Mouse (Mus musculus) hindbrain, postnatal 0 days (tissue): ENCODE measurements around the gene Fam168a. TPM values are rescaled to one million over a fixed set of nuclear protein-coding genes. Genes with fewer than 3 reads are reported as not detected.

ENCODE experiments used
- ATAC-seq: fragments of 200-750 bp; cut with Nextera tagmentation; 2 replicates; pipeline ENCODE4 v1.8.0; 2017; ENCODE audit warnings: mild to moderate bottlenecking, moderate TSS enrichment, moderate library complexity
- DNase-seq: peaks from one replicate; pipeline ENCODE4 v3.0.0-alpha.2; 2015; ENCODE audit warnings: low spot score
- H3K27ac ChIP-seq: fragments of 300-500 bp; sonication (generic); 2 replicates; pipeline ENCODE4 v1.5.1; 2014; ENCODE audit warnings: mild to moderate bottlenecking
- H3K27me3 ChIP-seq: fragments of 300-500 bp; sonication (generic); 2 replicates; pipeline ENCODE4 v1.6.1; 2014; ENCODE audit warnings: low read length, mixed read lengths; ENCODE audit not compliant: insufficient read depth
- H3K36me3 ChIP-seq: fragments of 300-500 bp; sonication (generic); 2 replicates; pipeline ENCODE4 v1.6.1; 2014; ENCODE audit warnings: low read length, mixed read lengths; ENCODE audit not compliant: insufficient read depth
- H3K4me1 ChIP-seq: fragments of 300-500 bp; sonication (generic); 2 replicates; pipeline ENCODE4 v1.6.1; 2014; ENCODE audit warnings: antibody characterized with exemption, low read length, mixed read lengths; ENCODE audit not compliant: insufficient read depth
- H3K4me2 ChIP-seq: fragments of 300-500 bp; sonication (generic); 2 replicates; pipeline ENCODE4 v1.6.1; 2014; ENCODE audit warnings: low read depth, mild to moderate bottlenecking, low read length, moderate library complexity, mixed read lengths
- H3K4me3 ChIP-seq: fragments of 300-500 bp; sonication (generic); 2 replicates; pipeline ENCODE4 v1.5.1; 2014; ENCODE audit warnings: low read length
- H3K9ac ChIP-seq: fragments of 300-500 bp; sonication (generic); replicated peaks from 2 replicates; pipeline ENCODE4 v1.6.1; 2014; ENCODE audit warnings: mild to moderate bottlenecking, low read length, moderate library complexity, mixed read lengths
- H3K9me3 ChIP-seq: fragments of 300-500 bp; sonication (generic); 2 replicates; pipeline ENCODE4 v1.6.1; 2016; ENCODE audit warnings: low read length, mixed read lengths
- CTCF ChIP-seq: IDR thresholded peaks from 2 replicates; pipeline ENCODE4 v1.5.1; 2016; ENCODE audit warnings: antibody characterized with exemption, control low read depth, low read depth
- WGBS: fragments of 180-500 bp; shearing (Covaris S2); extraction: QIAGEN DNeasy Blood & Tissue Kit; methylation state at CpG from one replicate; pipeline ENCODE4 v1.1.7; 2014; 5-methylcytosine and 5-hydroxymethylcytosine counted together
- polyA plus RNA-seq: library from polyadenylated mRNA; unstranded; fragments of >200 nt; fragmentation: Nextera tagmentation; extraction: Ambion mirVana; gene quantifications from 2 replicates; pipeline ENCODE4 v1.2.1, GENCODE M21; 2015
- total RNA-seq: library from RNA; depleted of rRNA; stranded (reverse); fragments of >200 nt; gene quantifications from 2 replicates; pipeline ENCODE4 v1.2.3, GENCODE M21; 2014

The Fam168a gene
- total and polyA plus RNA-seq, 2 experiments from 2014 or later, result 116 to 162 TPM

- Histone ChIP-seq H3K4me1 (no peaks in the 10 kb centered on the region), H3K9me3 (no peaks in the 10 kb centered on the region), H3K27me3 (no peaks in the 10 kb centered on the region), H3K9ac (no peak overlapping the region), H3K4me3 (no peak overlapping the region), H3K4me2 (no peak overlapping the region), H3K27ac (no peak overlapping the region), H3K36me3 (no peaks in the 10 kb centered on the region)
- DNase-seq (no peak), ATAC-seq (no peak)
- 47% methylated on average over 8 of the region's 8 CpGs for WGBS
- TF ChIP-seq CTCF, result no peak
Observed at GRCm38 (mm10) chr7:100699771-100700770, 6.4 kb upstream of the Fam168a start.

- H3K27ac ChIP-seq, result peak overlapping the region; percentile 99
- no peaks in the 10 kb centered on the region for H3K9me3 ChIP-seq
- H3K4me2 ChIP-seq, result peak overlapping the region; percentile 77
- H3K36me3 ChIP-seq, result no peaks in the 10 kb centered on the region
- peaks cover 6% of the 10 kb centered on the region; the same call in 1 of the 2 replicates for H3K4me1 ChIP-seq
- ATAC-seq, result no peak; the same call in 1 of the 2 replicates
- TF ChIP-seq CTCF, result no peak
- under 1% methylated on average over 23 of the region's 23 CpGs for WGBS
- DNase-seq, result peak; percentile 44
- peak overlapping the region; percentile 94 for H3K4me3 ChIP-seq
- no peaks in the 10 kb centered on the region for H3K27me3 ChIP-seq
- H3K9ac ChIP-seq, result peak overlapping the region; percentile 96
Observed at GRCm38 (mm10) chr7:100706883-100707480, 547 bp downstream of the Fam168a start.

GRCm38 (mm10) chr7:100718741-100719140 is 12.3 kb downstream of the Fam168a start:
- ATAC-seq (no peak), DNase-seq (no peak)
- H3K27me3 ChIP-seq, result no peaks in the 10 kb centered on the region

GRCm38 (mm10) chr7:100722268-100722667 is 15.8 kb downstream of the Fam168a start:
- Histone ChIP-seq H3K4me2 (no peak overlapping the region), H3K36me3 (no peaks in the 10 kb centered on the region), H3K27me3 (no peaks in the 10 kb centered on the region), H3K9ac (no peak overlapping the region), H3K4me1 (0 out of 2 replicates have a peak, but pooled peaks cover 4% of the 10 kb centered on the region), H3K4me3 (no peak overlapping the region), H3K27ac (peak overlapping the region; percentile 15; the same call in 1 of the 2 replicates), H3K9me3 (no peaks in the 10 kb centered on the region)
- no peak for TF ChIP-seq CTCF
- ATAC-seq (peak; percentile 49; the same call in 1 of the 2 replicates), DNase-seq (peak; percentile 48)
- whole genome bisulfite sequencing, result 33% methylated on average over 6 of the region's 6 CpGs

More at GRCm38 (mm10) chr7:100718741-100719140, 12.3 kb downstream of the Fam168a start:
- H3K4me3 ChIP-seq, result no peak overlapping the region
- H3K36me3 ChIP-seq, result no peaks in the 10 kb centered on the region
- H3K4me2 ChIP-seq, result no peak overlapping the region
- H3K9me3 ChIP-seq, result no peaks in the 10 kb centered on the region
- 65% methylated on average over 5 of the region's 5 CpGs for WGBS
- H3K4me1 ChIP-seq, result 0 out of 2 replicates have a peak, but pooled peaks cover 4% of the 10 kb centered on the region
- no peak overlapping the region for H3K9ac ChIP-seq
- TF ChIP-seq CTCF, result no peak
- no peak overlapping the region for H3K27ac ChIP-seq

GRCm38 (mm10) chr7:100723453-100724294 is 17.2 kb downstream of the Fam168a start:
- ATAC-seq, result no peak
- 13% methylated on average over 12 of the region's 12 CpGs for WGBS
- Histone ChIP-seq H3K4me3 (no peak overlapping the region), H3K27ac (peak overlapping the region; percentile 28), H3K9me3 (no peaks in the 10 kb centered on the region), H3K9ac (no peak overlapping the region; the same call in 1 of the 2 replicates), H3K4me1 (0 out of 2 replicates have a peak, but pooled peaks cover 4% of the 10 kb centered on the region), H3K36me3 (no peaks in the 10 kb centered on the region), H3K4me2 (0 out of 2 replicates have a peak overlapping the region, but pooled peaks have one; percentile 11), H3K27me3 (no peaks in the 10 kb centered on the region)
- DNase-seq, result no peak
- no peak for TF ChIP-seq CTCF

GRCm38 (mm10) chr7:100727538-100728085 is 21.2 kb downstream of the Fam168a start:
- TF ChIP-seq CTCF, result no peak
- 73% methylated on average over 2 of the region's 2 CpGs for WGBS
- no peaks in the 10 kb centered on the region for H3K36me3 ChIP-seq
- no peak for ATAC-seq
- no peak for DNase-seq
- no peaks in the 10 kb centered on the region for H3K9me3 ChIP-seq
- no peak overlapping the region for H3K4me2 ChIP-seq
- no peak overlapping the region for H3K27ac ChIP-seq
- H3K4me1 ChIP-seq, result 0 out of 2 replicates have a peak, but pooled peaks cover 4% of the 10 kb centered on the region
- no peaks in the 10 kb centered on the region for H3K27me3 ChIP-seq
- H3K4me3 ChIP-seq, result no peak overlapping the region
- no peak overlapping the region for H3K9ac ChIP-seq
